Mouse (Mus musculus): ENCODE results near the gene Fabp6.

The Fabp6 gene

DNA sequence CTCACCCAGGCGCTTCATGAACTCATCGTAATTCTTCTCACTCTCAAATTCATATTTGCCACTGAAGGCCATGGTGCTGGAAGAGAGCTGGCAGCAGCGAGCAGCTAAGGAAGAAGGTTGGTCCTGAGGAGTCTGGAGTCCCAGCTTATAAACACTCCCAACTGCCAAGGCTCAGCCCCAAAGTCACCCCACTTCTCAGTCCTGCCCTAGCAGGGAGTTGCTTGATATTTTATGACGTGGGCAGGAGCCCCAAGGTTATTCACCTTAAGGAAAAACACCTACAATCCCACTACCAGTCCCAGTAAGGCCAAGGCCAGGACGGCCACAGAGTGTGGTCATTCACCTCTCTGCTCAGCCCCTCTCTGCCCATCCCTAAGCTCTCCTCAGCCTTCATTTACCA lies at the start of gene Fabp6:
TSS of gene Fabp6 (minus strand) at position 101 of the 400 bp plus-strand sequence.
- no peak for DNase-seq

DNA sequence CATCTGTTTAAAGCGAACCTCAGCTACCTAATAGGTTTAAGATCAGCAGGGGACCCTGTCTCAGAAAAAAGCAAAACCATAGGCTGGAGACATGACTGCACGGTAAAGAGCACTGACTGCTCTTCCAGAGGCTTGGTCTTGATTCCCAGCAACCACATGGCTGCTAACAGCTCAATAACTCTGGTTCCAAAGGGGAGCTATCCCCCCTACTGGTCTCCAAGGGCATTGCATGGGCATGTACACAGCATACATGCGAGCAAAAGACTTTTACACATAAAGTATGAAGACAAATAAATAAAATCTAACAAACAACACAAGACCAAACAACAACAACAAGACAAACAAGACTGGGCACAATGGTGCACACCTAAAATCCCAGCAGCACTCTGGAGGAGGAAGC lies 43.9 kb upstream of the Fabp6 start:
- no peak for DNase-seq

DNA sequence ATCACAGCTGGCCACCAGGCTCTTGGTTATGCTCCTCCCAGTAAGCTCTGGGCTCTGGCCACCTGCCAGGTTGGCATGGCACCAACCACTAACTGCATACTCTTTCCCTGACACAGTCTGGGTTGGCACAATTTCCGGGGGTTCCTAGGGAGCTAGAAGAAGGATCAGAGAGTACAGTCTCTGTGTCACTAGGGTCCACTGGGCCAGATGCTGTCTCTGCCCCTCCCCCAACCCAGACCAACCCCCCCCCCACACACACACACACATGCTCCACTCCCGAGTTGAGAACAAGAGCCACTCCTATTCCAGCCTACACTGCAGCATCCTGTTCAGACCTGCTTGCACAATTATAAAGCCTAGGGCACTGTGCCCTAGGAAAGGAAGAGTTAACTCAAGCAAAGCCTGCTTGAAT lies 41.8 kb upstream of the Fabp6 start:
- DNase-seq = peak; percentile 93

DNA sequence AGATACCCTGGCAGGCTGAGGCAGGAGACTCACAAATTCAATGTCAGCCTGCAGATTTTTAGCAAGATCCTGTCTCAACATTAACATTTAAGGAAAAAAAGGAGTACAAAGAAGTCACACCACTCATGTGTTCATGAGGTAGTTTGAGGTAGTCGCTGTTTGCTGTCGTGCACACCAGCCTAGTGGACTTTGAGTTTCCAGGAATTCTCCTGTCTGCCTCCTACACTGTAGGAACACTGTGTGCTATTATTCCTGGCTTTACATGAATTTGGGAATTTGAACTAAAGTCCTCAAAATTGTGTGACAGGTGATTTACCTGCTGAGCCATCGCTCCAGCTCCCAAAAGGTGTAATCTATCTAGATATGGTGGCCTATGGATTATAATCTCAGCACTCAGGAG lies 37.1 kb upstream of the Fabp6 start:
- DNase-seq = peak; percentile 45

DNA sequence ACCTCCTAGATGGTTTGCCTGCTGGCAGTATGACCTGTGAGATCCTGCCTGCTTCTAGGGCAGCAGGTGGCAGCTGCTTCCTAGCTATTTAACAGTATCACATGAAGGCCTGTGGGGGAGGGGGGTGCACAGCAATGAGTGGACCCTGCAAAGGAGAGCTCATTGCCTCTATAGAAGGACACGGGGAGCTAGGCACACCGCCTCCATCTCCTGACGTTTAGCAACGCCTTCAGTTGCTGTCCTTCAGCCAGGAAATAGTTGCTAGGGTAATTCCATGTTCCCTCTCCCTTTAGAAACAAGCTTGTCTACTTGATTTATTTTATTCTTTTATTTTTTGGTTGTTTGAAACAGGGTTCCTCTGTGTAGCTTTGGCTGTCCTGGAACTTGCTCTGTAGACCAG lies 35.4 kb upstream of the Fabp6 start:
- no peak for DNase-seq

DNA sequence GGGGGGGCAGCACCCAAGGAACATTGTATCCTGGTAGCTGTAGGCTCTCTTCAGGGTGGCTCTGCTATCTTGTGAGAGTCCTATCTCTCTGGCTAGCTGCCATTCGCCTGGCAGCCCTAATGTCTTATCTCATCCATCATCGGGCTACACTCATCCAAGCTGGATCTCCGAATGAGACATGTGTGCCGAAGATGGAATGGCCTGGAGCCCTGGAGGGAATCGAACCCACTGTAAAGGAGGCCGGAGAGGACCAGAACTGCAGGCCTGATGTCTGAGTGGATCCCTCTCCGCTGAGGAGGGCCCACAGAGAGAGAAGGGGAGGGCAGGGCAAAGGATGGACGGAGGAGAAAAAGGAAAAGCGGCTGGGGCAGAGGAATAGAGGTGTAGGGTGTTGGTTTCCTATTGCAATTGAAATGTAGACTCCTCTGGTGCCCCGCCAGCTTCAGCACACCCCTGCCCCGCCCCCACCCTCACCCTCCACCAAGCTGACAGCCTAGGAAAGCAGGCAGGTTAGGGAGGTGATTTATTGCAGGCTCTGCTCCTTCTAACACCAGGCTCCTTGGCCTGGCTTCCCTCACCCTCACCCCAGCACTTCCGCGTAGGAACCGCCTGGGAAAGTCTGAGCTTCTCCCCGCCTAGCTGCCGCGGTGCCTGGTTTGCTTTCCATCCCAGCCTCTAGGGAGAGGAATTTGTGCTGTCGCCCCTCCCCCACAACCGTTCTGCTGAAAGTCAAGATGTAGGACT lies 32.5 kb upstream of the Fabp6 start:
- peak; percentile 85 for DNase-seq

DNA sequence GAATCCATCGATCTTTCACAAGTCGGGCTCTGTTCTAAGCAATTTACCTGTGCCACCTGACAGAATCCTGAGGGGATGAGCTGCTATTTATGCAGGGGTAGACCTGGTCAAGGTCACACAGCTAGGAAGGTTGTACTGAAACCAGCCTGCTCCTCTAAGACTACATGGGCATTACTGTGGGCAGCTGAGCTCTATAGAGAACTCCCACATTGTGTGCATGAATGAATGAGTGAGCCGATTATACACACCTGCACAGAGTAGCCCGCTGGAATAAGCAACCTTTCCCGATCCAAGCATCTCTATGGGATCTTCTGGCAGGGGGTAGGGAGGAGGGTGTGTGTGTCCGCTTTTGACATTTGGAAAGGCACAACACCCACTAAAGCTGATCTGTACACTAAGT lies 31.8 kb upstream of the Fabp6 start:
- no peak for DNase-seq

DNA sequence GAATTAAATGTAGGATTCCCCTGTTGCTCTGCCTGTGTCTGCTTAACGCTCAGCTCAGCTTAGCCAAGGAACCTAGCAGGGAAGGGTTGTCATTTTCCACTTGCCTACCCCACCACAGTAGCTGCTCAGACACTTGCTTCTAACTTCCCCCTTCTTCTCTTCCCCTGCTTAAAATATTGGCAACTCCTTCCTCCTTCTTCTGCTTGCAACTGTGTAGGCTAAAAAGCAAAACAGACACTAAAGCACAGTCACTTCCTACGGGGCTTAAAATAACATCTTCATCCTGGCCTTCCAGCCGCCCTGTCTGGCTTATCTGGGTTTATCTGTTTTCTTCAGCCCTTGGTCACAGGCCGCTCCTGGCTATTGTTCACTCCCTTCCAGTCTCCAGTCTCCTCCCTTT lies 31.2 kb upstream of the Fabp6 start:
- no peak for DNase-seq

DNA sequence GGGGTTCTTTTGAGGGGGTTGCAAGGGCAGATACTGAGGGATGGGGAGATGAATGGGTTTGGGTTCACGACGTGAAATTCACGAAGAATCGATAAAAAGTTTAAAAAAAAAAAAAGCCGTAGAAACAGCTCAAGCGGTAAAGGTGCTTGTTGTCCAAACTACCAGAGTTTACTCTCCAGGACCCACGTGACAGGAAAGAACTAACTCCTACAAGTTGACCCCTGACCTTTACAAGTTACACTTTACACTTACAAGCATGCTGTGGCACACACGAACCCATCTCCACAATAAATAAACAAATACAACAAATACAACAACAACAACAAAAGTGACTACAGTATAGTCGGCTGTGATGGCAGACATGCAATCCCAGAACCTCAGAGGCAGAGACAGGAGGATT lies 30.3 kb upstream of the Fabp6 start:
- DNase-seq = peak; percentile 51

DNA sequence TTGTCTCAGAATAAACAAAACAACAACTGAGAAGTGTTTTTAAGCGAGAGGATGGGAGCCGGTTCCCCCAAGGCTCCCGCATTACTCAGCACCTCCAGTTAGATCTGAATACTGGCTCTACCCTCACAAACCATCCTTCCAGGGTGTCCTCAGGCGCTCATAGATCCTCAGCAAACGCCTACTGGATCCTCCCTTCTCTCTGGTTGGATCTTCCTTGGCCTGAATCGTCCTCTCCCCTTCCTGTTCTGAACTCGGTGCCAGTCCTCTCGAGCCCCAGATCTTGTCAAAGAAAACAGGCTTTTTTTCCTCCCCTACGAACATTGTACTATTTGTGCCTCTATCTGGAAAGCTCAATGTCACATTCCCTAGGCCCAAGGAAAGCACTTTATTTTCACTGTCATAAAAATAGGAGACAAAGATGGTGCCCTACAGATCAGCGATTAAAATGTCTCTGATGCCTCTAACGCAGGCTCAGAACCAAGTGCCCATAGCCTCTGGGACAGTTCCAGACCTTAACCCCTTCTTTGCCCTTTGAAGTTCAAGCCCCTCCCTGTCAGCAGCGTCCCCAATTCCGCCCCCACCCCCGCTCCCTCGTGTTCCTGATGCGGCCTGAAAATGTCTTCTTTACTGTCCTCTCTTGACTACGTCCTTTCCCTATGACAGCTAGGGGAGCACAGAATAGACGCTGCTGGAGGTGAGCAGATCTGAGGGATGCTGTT lies 25.7 kb upstream of the Fabp6 start:
- no peak for DNase-seq

DNA sequence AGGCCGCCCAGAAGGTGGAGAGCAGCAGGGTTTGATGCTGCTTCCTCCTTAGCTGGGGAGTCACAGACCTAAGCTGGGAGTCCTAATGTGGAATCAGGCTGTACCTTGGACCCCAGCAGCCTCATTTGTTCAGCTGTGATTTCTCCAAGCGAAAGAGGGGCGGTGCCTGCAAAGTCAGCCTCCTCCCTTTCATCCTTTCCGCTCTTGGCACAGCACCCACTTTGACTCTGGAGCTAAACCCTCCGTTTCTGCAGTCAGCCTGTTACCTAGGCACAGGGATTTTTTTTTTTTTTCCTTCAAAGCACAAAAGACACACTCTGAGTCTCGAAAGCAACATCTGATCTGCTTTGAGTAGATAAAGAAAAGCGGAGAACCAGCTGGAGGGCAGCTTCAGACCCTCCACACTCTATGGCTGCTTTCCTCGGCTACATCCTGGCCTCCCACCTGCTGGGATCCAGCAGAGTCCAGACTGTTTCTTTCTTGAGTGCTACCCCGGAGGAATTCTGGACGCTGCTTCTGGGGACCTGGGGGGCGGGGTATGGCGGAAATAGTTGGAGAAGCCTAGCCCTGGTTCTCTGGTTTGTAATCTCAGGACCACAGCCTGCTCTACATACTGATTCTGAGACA lies 25.1 kb upstream of the Fabp6 start:
- peak; percentile 89 for DNase-seq

DNA sequence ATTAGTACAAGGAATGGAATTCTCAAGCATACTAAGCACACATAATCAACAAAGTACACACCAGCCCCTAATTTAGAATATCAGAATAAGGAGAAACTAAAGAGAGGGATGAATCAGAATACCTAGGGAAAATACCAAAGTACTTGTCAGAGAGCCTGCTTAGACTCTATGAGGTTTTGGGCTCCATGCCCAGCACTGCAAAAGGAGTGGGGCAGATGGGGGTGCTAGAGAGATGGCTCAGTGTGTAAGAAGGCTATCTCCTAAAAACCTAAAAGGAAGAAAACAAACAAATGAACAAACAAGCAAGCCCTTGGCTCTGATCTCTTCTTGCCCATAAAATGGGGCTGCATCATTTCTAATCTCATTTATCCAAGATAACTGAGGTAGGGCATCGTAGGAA lies 23.0 kb upstream of the Fabp6 start:
- DNase-seq = no peak

DNA sequence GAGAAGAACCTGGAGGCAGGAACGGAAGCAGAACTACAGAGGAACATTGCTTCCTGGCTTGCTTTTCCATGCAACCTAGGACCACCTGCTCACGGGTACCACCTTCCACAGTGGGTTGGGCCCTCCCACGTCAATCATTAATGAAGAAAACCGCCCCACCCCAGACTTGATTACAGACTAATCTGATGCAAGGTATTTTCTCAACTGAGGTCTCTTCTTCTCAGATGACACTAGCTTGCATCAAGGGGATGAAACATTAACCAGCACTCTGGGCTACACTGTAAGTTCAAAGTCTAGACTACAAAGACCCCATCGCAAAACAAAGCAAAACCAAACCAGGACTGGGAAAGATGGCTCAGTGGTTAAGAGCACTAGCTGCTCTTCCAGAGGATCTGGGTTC lies 20.4 kb upstream of the Fabp6 start:
- DNase-seq = peak; percentile 88

DNA sequence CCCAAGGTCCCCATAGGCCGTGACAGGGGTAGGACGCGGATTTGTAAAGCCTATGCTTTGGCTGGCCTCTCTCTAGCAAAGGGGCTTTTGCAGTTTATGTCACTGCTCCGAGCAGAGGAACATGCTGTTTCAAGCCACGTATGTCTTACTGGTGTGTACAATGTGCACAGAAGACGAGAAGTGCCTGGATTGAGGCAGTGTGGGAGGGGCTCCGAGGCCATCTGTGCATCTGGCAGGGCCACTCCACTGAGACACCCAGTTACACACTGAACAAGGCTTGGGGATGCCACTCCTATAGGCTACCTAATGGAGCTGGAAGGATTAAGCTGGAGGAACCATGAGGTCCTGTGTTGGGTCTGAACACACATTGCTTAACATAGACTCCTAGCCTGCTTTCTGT lies 17.1 kb upstream of the Fabp6 start:
- DNase-seq = no peak

DNA sequence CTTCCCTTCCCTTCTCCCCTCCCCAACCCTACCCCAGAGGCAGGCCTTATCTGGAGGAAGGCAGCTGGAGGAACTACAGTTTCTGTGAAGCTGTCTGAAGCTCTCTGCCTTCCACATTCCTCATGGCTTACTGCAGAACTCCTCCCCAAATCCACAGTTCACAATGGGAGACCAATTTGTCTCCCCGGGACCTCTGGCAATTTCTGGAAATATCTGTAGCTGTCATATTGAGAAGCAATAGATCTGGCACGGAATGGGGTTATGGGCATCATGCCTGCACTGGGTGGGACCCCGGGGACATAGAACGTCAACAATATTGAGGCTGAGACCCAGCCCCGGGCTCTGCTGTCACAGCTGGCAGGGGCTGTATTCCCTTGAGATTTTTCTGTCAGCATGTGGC lies 16.6 kb upstream of the Fabp6 start:
- no peak for DNase-seq

DNA sequence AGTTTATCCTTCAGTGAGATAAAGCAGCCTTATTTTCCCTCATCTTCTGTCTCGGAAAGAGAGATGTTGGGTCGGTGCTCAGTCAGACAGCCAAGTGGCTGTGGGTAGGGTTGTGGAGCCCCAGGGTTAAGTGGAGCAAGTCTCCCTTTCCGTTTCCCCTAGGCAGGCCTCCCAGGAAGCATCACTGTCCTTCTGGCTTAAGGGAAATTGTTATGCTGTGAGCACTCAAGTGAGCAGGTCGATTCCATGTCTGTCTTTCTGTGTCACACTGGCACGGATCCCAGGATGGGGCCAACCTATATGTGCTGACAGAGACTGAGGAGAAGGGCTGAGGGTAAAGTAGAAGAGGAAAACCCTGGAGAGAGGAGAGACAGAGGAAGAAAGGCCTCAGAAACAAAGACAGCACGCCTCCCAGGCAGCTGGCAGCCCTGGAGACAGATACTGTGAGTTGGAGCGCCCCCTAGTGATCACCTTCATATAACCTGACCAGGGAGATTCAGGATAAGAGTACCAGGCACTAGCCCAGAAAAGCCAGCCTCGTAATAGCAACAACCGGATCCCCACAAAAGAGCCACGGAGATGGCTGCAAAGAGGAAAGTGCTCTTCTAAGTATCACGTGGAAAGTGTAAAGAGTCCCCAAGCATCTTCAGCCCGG lies 11.6 kb upstream of the Fabp6 start:
- peak; percentile 85 for DNase-seq

DNA sequence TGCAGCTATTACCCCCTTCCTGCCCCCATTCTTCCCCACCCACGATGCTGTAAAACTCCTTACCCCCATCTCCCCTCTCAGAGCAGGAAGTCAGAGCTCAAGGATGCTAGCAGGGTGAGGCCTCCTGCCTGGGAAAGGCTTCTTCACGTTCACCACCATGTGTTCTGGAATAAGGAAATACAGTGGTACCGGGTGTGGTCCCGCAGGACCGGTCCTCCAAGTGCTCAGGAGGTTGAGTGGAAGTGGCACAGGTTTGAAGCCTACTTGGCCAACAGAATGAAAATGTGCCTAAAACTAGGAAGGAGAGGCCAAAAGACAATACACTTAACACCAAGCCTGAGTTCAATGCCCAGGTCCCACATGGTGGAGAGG lies 9.3 kb upstream of the Fabp6 start:
- no peak for DNase-seq

DNA sequence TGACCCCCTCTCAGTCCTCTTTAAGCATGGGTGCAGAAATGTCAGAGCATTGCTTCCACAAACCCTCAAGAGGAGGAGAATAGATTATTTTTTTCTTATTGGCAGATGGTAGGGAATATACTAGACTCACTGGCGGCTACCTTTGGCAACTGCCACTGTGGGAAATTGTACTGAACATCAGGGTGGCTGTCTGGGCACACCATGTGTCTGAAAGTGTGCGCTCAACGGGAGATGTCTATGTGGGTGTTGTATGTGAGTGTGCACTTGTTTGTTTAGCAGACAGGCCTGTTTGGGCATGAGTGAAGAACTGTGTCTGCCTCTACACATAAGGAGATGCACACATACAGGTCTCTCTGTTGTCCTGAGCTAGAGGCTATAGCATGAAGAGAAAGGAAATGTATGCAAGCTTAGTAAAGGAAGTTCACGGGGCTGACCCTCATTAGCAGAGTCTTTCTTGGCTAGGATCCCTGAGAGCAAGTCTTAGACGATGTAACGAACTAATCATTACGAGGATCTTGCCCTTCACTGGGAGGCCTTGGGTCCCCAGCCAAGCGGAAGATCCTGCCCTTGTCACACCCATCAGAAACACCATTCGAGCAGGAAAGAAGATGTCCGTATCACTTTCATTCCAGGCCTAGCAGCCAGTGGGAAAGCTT lies 8.8 kb upstream of the Fabp6 start:
- DNase-seq = no peak

DNA sequence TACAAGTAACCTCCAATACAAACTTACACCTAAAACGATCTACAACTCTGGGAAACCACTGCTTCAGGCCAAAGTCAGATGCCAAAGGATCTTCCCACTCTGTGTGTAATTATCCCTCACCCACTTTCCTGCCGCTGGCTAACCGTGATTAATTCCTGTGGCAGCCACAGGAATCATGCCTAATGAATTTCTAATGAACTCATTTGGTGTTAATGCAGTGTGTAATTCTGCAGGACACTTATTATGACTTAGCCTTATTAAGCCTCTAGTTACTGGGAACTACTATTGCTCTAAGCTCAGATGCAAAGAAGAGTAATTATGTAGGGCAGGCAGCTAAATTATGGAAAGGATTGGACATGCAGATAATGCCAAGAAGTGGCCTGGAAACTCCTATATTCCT lies 7.1 kb upstream of the Fabp6 start:
- DNase-seq = no peak

DNA sequence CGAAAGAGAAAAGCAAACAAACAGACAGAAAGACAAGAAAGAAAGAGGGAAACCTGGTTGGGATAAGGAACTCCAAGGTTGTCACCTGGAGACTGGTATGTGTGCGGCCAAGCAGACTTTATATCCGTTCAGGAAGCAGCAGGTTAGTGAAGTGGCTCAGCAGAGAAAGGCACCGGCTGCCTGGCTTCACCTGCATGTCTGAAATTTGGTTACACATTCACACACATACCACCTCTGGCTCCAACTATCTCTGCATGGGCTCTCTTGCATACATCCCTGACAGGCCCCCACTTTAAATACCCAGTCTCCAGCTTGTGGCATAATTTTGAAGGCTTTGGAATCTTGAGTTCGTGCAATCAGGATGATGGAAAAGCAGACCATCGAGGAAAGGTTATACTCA lies 4.5 kb upstream of the Fabp6 start:
- DNase-seq = no peak

DNA sequence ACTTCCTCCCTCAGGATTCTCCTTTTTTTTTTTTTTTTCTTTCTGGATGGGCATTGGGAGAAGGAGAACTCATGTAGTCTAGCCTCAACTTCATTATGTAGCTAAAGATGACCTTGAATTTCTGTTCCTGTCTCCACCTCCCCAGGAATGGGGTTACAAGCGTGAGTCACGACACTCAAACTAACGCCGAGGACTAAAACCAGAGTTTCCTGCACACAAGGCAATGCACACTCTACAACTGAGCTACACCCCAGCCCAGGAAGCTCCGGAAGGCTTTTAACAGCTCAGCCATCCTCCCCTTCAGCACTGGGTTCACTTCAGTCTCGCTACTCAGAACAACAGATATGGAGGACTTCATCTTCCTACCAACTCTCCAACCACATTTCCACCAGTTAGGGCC lies 3.6 kb upstream of the Fabp6 start:
- no peak for DNase-seq

DNA sequence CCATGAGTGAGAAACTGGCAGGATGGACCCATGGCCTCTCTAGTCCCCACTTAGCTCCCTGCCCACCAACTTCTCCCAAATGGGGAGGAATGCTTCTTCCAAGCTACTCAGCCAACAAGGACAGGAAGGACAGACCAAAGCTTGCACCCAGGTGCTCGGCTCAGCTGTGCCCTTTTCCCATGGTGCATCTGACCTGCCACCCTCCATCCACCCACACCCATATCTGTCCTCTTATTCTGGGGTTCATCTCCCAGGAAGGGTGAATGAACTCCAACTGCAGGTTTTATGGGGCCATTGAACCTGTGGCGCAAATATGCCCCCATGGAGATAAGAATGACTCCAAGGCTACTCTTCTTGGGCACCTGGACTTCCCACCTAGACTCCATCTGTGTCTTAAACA lies 2.9 kb upstream of the Fabp6 start:
- DNase-seq = no peak

DNA sequence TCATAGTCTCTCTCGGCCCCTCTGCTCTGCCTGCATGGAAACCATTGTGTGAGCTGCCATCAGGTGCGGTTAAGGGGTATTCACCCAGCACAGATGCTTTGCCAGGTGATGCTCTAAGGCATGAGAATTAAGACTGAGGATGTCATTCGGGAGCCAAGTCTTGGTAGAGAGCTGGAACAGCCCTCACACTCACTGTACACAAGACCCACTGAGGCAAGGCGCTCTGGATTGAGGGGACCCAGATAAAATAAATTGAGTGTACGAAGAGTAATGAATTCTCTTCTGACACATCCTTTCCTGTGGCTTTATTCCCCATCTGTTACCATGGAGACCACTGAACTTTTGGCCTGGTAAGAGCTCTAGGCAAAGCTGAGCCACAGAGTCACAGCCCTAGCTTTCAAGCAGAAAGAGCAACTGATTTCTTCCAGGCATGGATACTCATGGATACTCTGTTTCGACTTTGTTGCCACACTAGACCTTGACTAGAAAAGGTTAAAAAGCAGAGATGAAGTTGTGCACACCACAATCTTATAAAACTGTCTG lies 11.7 kb downstream of the Fabp6 start:
- no peak for DNase-seq
